Mouse (Mus musculus) E14TG2a.4 (cell line): ENCODE measurements at regions not wholly inside any gene's neighbourhood (a gene's known extent, or its start where the extent isn't known, plus 50 kb on each side); places are given as distances from the start of the nearest gene placed in this dataset.

Experiments
- CTCF ChIP-seq: conservative IDR thresholded peaks from 2 replicates; pipeline ENCODE4 v1.5.1; 2014; ENCODE audit warnings: low read length
- NANOG ChIP-seq: IDR thresholded peaks from 2 replicates; pipeline ENCODE4 v1.6.1; 2014; ENCODE audit warnings: borderline replicate concordance, low read length, mixed read lengths
- POU5F1 ChIP-seq: IDR thresholded peaks from 2 replicates; pipeline ENCODE4 v1.6.1; 2014; ENCODE audit warnings: low read length, borderline replicate concordance

- TF ChIP-seq CTCF = no peak
- no peak for TF ChIP-seq POU5F1
- TF ChIP-seq NANOG = no peak
These were observed 151.2 kb downstream of the Gm12728 start for GRCm38 (mm10) chr4:105940891-105941290.
